Mouse (Mus musculus): Measurements from ENCODE around the gene Slc2a10. TPM values are rescaled to one million over a fixed set of nuclear protein-coding genes. Genes with fewer than 3 reads are reported as not detected.

The Slc2a10 gene
- polyA plus RNA-seq (2014; fragmentation: Illumina TruSeq; extraction: RNeasy Lipid Tissue Mini Kit (QIAGEN cat#74804); ENCODE audit: low read depth, low replicate concordance): 0.07 TPM

GRCm38 (mm10) chr2:165503259-165504203, at the start of gene Slc2a10:
Gene Slc2a10 (plus strand): TSS chr2:165503787.

GRCm38 (mm10) chr2:165473003-165473402, 30.6 kb upstream of the Slc2a10 start, which contains the start of gene Slc13a3:
Gene Slc13a3 (minus strand): TSS chr2:165473230.

DNA sequence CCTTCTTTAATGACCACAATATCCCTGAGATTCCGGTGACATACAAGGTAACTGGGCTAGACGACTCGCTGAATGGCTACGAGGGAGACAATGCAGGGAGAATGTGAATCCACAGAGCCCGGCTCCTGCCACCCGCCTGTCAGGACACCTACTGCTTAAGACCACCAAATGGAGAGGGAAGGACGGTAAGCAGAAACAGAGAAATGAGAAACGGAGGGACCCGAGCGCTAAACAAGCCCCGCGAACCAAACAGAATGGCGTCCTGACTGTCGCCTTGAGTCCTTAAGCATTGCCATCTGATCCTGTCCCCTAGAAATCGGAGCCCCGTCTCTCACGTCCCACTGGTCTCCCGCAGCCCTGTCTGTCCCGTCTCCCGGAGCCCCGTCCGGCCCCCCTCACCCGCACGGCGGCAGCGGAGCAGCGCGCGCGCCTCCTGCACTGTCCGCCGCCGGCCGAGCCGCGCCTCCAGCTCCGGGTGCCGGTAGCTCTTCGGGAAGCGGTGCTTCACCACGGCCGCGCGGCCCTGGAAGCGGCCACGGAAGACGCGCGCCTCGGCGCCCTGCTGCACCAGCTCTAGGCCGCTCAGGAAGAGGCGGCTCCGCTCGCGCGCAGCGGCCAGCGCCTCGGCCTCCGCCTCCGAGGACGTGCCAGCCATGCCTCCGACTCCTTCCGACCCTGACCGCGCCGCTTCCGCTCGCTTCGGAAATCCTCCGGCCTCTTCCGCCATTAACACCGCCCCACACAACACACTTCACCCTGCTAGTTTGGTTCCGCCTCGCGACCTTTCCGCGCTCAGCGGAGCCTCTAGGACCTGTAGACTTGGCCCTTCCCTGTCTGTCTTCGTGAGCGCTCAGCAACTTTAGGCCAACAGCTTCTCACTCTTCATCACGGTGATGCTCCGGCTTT, 10.7 kb upstream of the Slc2a10 start, which contains the start of gene Trp53rka:
Gene Trp53rka (minus strand): TSS at position 677 of the 906 bp plus-strand sequence.

Other genes starting within 250 kb of the Slc2a10 start
- gene Slc35c2, start 215.9 kb upstream of the Slc2a10 start, polyA plus RNA-seq (2014; fragmentation: Illumina TruSeq; extraction: RNeasy Lipid Tissue Mini Kit (QIAGEN cat#74804); ENCODE audit: low read depth, low replicate concordance): 3.6 TPM
- 2.5 TPM for gene Elmo2, start 177.3 kb upstream of the Slc2a10 start, polyA plus RNA-seq (2014; fragmentation: Illumina TruSeq; extraction: RNeasy Lipid Tissue Mini Kit (QIAGEN cat#74804); ENCODE audit: low read depth, low replicate concordance)
- gene Zfp663, start 135.1 kb upstream of the Slc2a10 start, polyA plus RNA-seq (2014; fragmentation: Illumina TruSeq; extraction: RNeasy Lipid Tissue Mini Kit (QIAGEN cat#74804); ENCODE audit: low read depth, low replicate concordance): not detected
- 1.4 TPM for gene Zfp334, start 115.5 kb upstream of the Slc2a10 start, polyA plus RNA-seq (2014; fragmentation: Illumina TruSeq; extraction: RNeasy Lipid Tissue Mini Kit (QIAGEN cat#74804); ENCODE audit: low read depth, low replicate concordance)
- not detected for gene Ocstamp, start 103.4 kb upstream of the Slc2a10 start, polyA plus RNA-seq (2014; fragmentation: Illumina TruSeq; extraction: RNeasy Lipid Tissue Mini Kit (QIAGEN cat#74804); ENCODE audit: low read depth, low replicate concordance)
- gene Slc13a3, start 30.6 kb upstream of the Slc2a10 start, polyA plus RNA-seq (2014; fragmentation: Illumina TruSeq; extraction: RNeasy Lipid Tissue Mini Kit (QIAGEN cat#74804); ENCODE audit: low read depth, low replicate concordance): not detected
- 2.6 TPM for gene Trp53rka, start 10.5 kb upstream of the Slc2a10 start, polyA plus RNA-seq (2014; fragmentation: Illumina TruSeq; extraction: RNeasy Lipid Tissue Mini Kit (QIAGEN cat#74804); ENCODE audit: low read depth, low replicate concordance)
- not detected for gene Eya2, start 91.2 kb downstream of the Slc2a10 start, polyA plus RNA-seq (2014; fragmentation: Illumina TruSeq; extraction: RNeasy Lipid Tissue Mini Kit (QIAGEN cat#74804); ENCODE audit: low read depth, low replicate concordance)

Measured in testis, adult 10 weeks (tissue).